Mouse (Mus musculus) left cerebral cortex, postnatal 25 days (tissue): ENCODE results near the gene Gabbr2. TPM values are rescaled to one million over a fixed set of nuclear protein-coding genes. Genes with fewer than 3 reads are reported as not detected.

Source experiments
- DNase-seq, 2 experiments: peaks; one replicate each; pipeline ENCODE4 v3.0.0; 2022; ENCODE audit warnings: low spot score in 2 of 2, mixed read lengths in 1 of 2
- intact Hi-C: fragments of 180-260 bp; cut with DNase I; formaldehyde crosslinking; loops from one replicate; pipeline ENCODE4 v1.15.1; 2025
- total RNA-seq, 2 experiments: library from RNA; stranded (reverse); gene quantifications; 2 replicates each; pipeline ENCODE4 v1.2.3; 2021

The Gabbr2 gene
- total RNA-seq, 2 experiments from 2014 or later = 270 to 276 TPM

GRCm38 (mm10) chr4:46990281-46991015 lies 1.2 kb downstream of the Gabbr2 start:
- peak in 1 of 2 experiments; percentile 56 for DNase-seq
- intact Hi-C loops = no loop called here

DNA sequence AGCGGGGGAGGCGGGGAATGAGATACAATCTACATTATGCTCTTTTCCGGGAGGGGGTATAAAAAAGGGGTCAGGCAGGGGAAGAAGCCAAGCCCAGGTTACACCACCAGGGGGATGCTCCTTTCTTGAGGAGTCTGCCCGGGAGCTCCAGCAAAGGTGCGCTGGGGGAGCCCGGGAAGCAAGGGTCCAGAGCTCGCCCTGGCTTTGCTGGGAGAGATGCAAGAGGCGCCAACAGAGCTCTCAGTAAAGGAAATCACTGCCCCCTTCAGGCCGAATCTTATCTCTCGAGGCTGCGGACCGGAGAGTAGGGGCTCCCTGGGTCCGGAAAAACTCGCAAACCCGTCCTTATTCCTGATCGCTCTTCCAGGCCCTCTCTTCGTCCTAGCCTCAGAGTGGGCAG lies 1.8 kb downstream of the Gabbr2 start:
- DNase-seq = peak; percentile 78 to 88

GRCm38 (mm10) chr4:46988824-46989223 lies 2.8 kb downstream of the Gabbr2 start:
- DNase-seq = no peak
- intact Hi-C loops = loop anchor here (5.0 to 10.0 kb wide), 2 partner anchors 62 to 124 kb away; no protein-coding TSS in a partner anchor

More for the DNA sequence above, 1.8 kb downstream of the Gabbr2 start:
- intact Hi-C loops = loop anchor here (5.0 to 10.0 kb wide), 2 partner anchors 63 to 125 kb away; no protein-coding TSS in a partner anchor

GRCm38 (mm10) chr4:46988257-46988656 lies 3.4 kb downstream of the Gabbr2 start:
- peak in 1 of 2 experiments; percentile 50 for DNase-seq
- intact Hi-C loops = loop anchor here (5.0 to 10.0 kb wide), 2 partner anchors 61 to 123 kb away; no protein-coding TSS in a partner anchor

GRCm38 (mm10) chr4:46987809-46988208 lies 3.9 kb downstream of the Gabbr2 start:
- intact Hi-C loops = loop anchor here (5.0 to 10.0 kb wide), 2 partner anchors 61 to 123 kb away; no protein-coding TSS in a partner anchor
- no peak for DNase-seq

GRCm38 (mm10) chr4:46986054-46986453 lies 5.6 kb downstream of the Gabbr2 start:
- intact Hi-C loops = loop anchor here (5.0 to 10.0 kb wide), 2 partner anchors 59 to 121 kb away; no protein-coding TSS in a partner anchor
- DNase-seq = no peak

DNA sequence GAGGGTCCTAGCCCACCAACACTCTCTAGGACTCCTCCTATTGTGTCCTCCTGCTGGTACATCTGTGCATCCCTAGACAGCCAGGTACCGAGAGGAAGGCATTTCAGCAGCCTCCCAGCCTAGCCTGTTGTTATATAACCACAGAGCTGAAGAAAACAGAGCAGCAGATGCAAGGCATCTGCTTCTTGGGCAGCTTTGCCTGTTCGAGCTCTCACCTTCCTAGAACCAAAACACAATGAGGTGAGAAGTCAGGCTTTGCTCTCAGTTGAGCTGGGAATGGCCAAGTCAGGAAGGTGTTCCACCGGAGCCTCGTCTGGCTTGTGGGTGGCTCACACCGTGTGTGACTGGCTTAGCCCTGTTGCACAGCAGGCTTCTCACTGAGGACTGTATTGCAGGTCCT lies 8.8 kb downstream of the Gabbr2 start:
- peak in 1 of 2 experiments; percentile 70 for DNase-seq
- intact Hi-C loops = loop anchor here (10.0 kb wide), 1 partner anchor 118 kb away; no protein-coding TSS in a partner anchor

DNA sequence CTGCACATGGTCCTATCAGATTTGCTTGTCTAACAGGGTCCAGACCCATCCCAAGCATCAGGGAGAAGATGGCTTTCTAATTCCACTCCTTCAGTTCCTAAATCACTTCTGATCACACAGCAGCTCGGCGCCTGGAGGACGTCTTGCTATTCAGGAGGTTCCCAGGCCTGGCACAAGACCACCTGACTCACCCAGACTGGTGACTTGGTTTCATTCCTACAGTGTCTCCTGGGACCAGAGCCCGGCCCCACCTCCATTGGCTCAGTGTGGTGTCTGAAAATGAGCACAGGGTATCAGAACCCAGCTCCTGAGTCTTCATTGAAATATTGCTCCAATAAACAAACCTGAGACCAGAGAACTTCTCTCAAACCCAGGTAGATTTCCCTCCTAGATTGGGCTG lies 9.6 kb downstream of the Gabbr2 start:
- intact Hi-C loops = loop anchor here (10.0 kb wide), 1 partner anchor 117 kb away; no protein-coding TSS in a partner anchor
- peak in 1 of 2 experiments; percentile 74 for DNase-seq

GRCm38 (mm10) chr4:46978371-46978770 lies 13.3 kb downstream of the Gabbr2 start:
- intact Hi-C loops = loop anchor here (5.0 kb wide), 1 partner anchor 46 kb away; no protein-coding TSS in a partner anchor
- no peak for DNase-seq

- intact Hi-C loops = loop anchor here (5.0 kb wide), 1 partner anchor 45 kb away; no protein-coding TSS in a partner anchor
- no peak for DNase-seq
These were observed 14.5 kb downstream of the Gabbr2 start for GRCm38 (mm10) chr4:46977161-46977560.

DNA sequence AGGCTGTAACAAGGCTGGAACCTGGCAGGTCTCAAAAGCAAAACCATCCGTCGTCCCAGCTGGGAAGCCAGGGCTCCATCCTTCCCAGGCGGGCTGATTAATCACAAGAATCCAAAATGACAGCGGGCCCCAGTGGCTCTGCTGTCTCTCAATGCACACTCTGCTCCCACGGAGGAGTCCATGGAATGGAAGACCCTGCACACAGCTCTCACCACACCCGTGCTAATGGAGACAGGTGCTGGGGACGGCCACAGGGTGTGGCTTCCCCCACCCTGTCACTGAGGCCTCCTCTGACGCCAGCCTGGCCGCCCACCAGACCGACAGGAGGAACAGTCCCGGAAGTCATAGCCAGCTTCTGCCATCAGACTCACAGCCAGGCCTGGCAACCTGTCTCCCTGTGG lies 15.0 kb downstream of the Gabbr2 start:
- intact Hi-C loops = loop anchor here (5.0 kb wide), 1 partner anchor 44 kb away; no protein-coding TSS in a partner anchor
- DNase-seq = peak in 1 of 2 experiments; percentile 58

- intact Hi-C loops = no loop called here
- no peak for DNase-seq
These were observed 18.4 kb downstream of the Gabbr2 start for GRCm38 (mm10) chr4:46973322-46973721.

DNA sequence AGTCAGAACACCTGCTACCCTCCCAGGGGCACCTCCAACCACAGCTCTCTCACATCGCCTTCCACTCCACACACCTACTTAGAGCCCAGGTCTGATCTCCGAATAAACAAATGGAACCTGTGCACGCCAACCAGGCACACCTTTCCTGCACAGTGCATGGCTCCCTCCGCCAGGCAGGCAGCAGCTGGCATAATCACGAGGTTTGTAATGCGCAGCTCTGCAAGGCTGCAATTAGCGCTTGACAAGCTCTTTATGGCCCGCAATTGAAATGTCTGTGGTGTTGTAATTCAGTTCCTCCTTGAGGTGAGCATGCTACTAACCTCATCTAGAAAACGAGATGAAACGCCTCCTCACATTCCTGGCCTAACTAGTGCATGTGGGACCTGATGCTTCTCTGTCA lies 23.7 kb downstream of the Gabbr2 start:
- DNase-seq = no peak
- intact Hi-C loops = no loop called here

DNA sequence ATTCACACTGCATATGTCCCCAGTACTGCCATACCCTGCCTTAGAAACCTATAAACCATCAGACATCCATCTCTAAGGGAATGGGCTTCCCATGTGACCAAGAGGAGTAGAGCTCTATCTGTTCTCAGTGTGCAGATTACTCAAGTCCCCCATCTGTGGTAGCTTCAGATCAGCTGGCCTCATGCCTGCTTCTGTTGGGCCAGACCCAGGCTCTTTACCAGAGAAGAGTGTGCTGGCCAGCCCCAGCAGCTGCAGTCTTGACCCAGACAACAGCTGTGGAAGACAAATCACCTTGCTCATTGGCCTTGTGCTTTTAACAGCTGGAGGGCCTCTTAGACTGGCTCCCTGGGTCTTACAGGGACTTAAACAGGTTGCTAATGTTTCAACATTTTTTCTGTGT lies 25.1 kb downstream of the Gabbr2 start:
- intact Hi-C loops = no loop called here
- DNase-seq = no peak

DNA sequence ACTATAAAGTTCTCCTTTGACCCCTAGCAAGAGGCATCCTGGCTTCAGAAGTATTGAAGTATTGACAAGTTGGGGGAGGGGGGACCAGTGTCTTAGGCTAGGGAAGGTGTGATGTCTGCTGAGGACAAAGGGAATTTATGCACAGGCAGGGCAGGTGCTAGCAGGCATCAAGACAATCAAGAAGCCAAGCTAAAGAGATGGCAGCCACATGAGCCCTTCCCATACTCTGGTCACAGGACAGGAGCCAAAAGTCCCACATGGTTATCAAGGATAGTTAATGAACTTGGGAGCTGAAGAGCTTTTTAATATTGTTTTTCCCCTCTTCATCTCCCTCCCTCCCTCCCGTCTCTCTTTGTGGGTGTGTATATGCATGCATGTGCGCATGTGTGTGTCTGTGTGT lies 30.3 kb downstream of the Gabbr2 start:
- intact Hi-C loops = no loop called here
- DNase-seq = no peak

- intact Hi-C loops = no loop called here
- DNase-seq = peak in 1 of 2 experiments; percentile 52
These were observed 31.5 kb downstream of the Gabbr2 start for GRCm38 (mm10) chr4:46960208-46960607.

DNA sequence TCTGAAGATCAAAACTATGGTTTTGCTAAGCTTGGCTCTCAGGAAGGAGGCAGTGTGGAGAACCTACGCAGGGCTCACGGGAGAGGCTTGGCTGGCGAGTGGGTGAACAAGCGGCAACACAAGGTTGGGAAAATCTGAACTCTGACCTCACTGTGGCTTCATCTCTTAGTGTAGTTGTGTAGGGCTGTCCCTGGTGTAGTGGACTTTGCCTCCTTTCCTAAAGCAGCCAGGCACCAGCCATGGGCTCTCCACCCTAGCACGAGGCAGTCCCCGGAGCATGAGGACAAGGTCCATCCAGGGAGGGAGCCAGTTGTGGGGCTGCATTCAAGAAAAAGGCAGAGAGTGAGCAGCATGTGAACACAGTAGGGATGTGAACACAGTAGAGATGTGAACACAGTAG lies 31.9 kb downstream of the Gabbr2 start:
- intact Hi-C loops = no loop called here
- DNase-seq = no peak

- DNase-seq = no peak
- intact Hi-C loops = no loop called here
These were observed 33.7 kb downstream of the Gabbr2 start for GRCm38 (mm10) chr4:46957955-46958354.

- intact Hi-C loops = no loop called here
These were observed 34.7 kb downstream of the Gabbr2 start for GRCm38 (mm10) chr4:46956966-46957365.

GRCm38 (mm10) chr4:46953021-46953420 lies 38.7 kb downstream of the Gabbr2 start:
- intact Hi-C loops = no loop called here

More at GRCm38 (mm10) chr4:46956966-46957365, 34.7 kb downstream of the Gabbr2 start:
- no peak for DNase-seq

GRCm38 (mm10) chr4:46952562-46952961 lies 39.1 kb downstream of the Gabbr2 start:
- DNase-seq = no peak
- intact Hi-C loops = no loop called here

More at GRCm38 (mm10) chr4:46953021-46953420, 38.7 kb downstream of the Gabbr2 start:
- DNase-seq = no peak
